In the genomic region with DNA sequence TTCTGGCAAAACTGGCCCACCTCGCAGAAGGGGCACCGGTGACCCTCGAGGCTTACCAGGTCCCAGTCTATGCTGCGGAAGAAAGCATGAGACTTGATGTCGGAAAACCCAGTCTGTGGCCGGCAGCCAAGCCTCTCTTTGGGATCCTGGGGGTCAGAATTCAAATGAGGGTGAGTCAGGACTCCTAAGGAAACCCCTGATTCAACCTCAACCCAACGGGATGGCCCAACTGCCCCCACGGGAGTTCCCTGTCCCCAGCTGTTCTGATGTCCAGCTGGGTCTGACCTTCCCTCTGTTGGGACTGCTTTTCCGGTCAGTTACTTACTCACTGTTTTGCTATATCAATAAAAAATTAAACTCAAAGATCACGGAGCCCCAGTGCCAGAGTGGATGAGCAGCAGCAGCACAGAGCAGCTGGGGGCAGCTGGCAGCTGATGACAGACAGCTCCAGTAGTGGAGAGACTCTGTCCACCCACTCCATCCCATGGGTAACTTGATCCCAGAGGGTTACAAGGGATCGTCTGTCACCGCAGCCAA, we compare ENCODE assay signal across 10 mouse cellular contexts. TPM values are rescaled to one million over a fixed set of nuclear protein-coding genes. Genes with fewer than 3 reads are reported as not detected.
DNase-seq lines count a peak whose midpoint lies in the region; ATAC-seq and TF ChIP-seq lines count a peak whose summit lies in the region.
"Had no signal": no experiment of that assay in that cellular context is flagged by ENCODE, and none has a peak within 500 bp of the region (broad histone marks: within the 10 kb centered on the region; RNA-seq: fewer than 3 reads in every experiment).

No protein-coding gene starts in this region.

- H3K36me3 ChIP-seq in limb, embryonic 10.5 days, result no peaks in the 10 kb centered on the region
- no peaks in the 10 kb centered on the region for H3K36me3 ChIP-seq in stomach, postnatal 0 days (ENCODE audit: control insufficient read depth, insufficient read depth, low read length)
- H3K36me3 ChIP-seq: liver, embryonic 12.5 days had no signal

- no peak for TF ChIP-seq EP300 in stomach, postnatal 0 days (optimal IDR thresholded peaks at IDR 0.05)

- H3K27me3 ChIP-seq in cerebellum, adult 2 months (ENCODE audit: control insufficient read depth, insufficient read depth, low read length), result no peaks in the 10 kb centered on the region
- no peaks in the 10 kb centered on the region for H3K27me3 ChIP-seq in limb, embryonic 10.5 days (ENCODE audit: low read depth, poor library complexity, severe bottlenecking)
- H3K27me3 ChIP-seq in stomach, postnatal 0 days (ENCODE audit: control insufficient read depth, insufficient read depth, low read length), result no peaks in the 10 kb centered on the region

- TF ChIP-seq POLR2A in cerebellum, adult 2 months (IDR thresholded peaks at IDR 0.05; ENCODE audit: borderline replicate concordance, insufficient read depth, low read length), result no peak

- H3K4me1 ChIP-seq in cerebellum, adult 2 months (ENCODE audit: control insufficient read depth, insufficient read depth, low read length), result peaks cover 74% of the 10 kb centered on the region
- H3K4me1 ChIP-seq in limb, embryonic 10.5 days, result peaks cover 36% of the 10 kb centered on the region
- H3K4me1 ChIP-seq in stomach, postnatal 0 days (replicated peaks; ENCODE audit: control insufficient read depth, insufficient read depth), result peaks cover 3% of the 10 kb centered on the region; the same call in 1 of the 2 replicates
- H3K4me1 ChIP-seq: liver, embryonic 12.5 days had no signal

- H3K27ac ChIP-seq in cerebellum, adult 2 months (ENCODE audit: insufficient read depth, low read length), result peak overlapping the region; percentile 99
- peak overlapping the region; percentile 27 for H3K27ac ChIP-seq in limb, embryonic 10.5 days
- 0 out of 2 replicates have a peak overlapping the region, but pooled peaks have one; percentile 30 for H3K27ac ChIP-seq in stomach, postnatal 0 days (replicated peaks)
- H3K27ac ChIP-seq: hindbrain, postnatal 0 days; liver, embryonic 12.5 days had no signal

- H3K4me3 ChIP-seq in cerebellum, adult 2 months (replicated peaks; ENCODE audit: insufficient read depth, low read depth, low read length), result no peak overlapping the region
- no peak overlapping the region for H3K4me3 ChIP-seq in limb, embryonic 10.5 days
- no peak overlapping the region for H3K4me3 ChIP-seq in stomach, postnatal 0 days (ENCODE audit: low read depth, low read length)
- H3K4me3 ChIP-seq: liver, embryonic 12.5 days had no signal

- H3K9ac ChIP-seq in stomach, postnatal 0 days (ENCODE audit: low read length), result no peak overlapping the region
- H3K9ac ChIP-seq: liver, embryonic 12.5 days had no signal

- no peak overlapping the region for H3K4me2 ChIP-seq in stomach, postnatal 0 days (replicated peaks; ENCODE audit: low read depth)
- H3K4me2 ChIP-seq: liver, embryonic 12.5 days had no signal

- DNase-seq in cerebellum, adult 2 months, result peak in 1 of 2 experiments; percentile 52
- no peak for DNase-seq in cerebellum, postnatal 36 days
- peak; percentile 63 for DNase-seq in testis, postnatal 10 days (ENCODE audit: low spot score)
- DNase-seq in testis, postnatal 14 days (ENCODE audit: low spot score), result no peak
- no peak for DNase-seq in limb, embryonic 10.5 days (ENCODE audit: low spot score)
- DNase-seq in stomach, postnatal 0 days (ENCODE audit: low spot score), result no peak
- no peak for DNase-seq in thymus, postnatal 4 days
- DNase-seq in adrenal gland, adult 8-10 months, result no peak

- peak; percentile 28; the same call in 1 of the 2 replicates for ATAC-seq in stomach, postnatal 0 days (ENCODE audit: low FRiP score, low TSS enrichment)
- ATAC-seq: hindbrain, postnatal 0 days; liver, embryonic 12.5 days had no signal

- no peaks in the 10 kb centered on the region for H3K9me3 ChIP-seq in limb, embryonic 10.5 days (replicated peaks)
- no peaks in the 10 kb centered on the region for H3K9me3 ChIP-seq in stomach, postnatal 0 days (ENCODE audit: control insufficient read depth, low read length)
- H3K9me3 ChIP-seq: liver, embryonic 12.5 days had no signal

- 39% methylated on average over 12 of the region's 12 CpGs for WGBS in cerebellum, adult 2 months
- 56% methylated on average over 12 of the region's 12 CpGs for WGBS in limb, embryonic 10.5 days
- 51% methylated on average over 12 of the region's 12 CpGs for WGBS in stomach, postnatal 0 days

- TF ChIP-seq CTCF in cerebellum, adult 2 months (IDR thresholded peaks at IDR 0.05; ENCODE audit: borderline replicate concordance, insufficient read depth, low read depth, low read length), result no peak
- TF ChIP-seq CTCF in stomach, postnatal 0 days (IDR thresholded peaks at IDR 0.05; ENCODE audit: low read depth), result no peak

RNA-seq across cellular contexts. Expression of gene Faap20, which starts 18.1 kb away (rescaled TPM):
- polyA plus RNA-seq in cerebellum, adult 2 months (2012; rRNA removed), result 94.5 and 109 TPM in 2 replicates
- polyA plus RNA-seq in limb, embryonic 10.5 days (2016; fragmentation: Nextera tagmentation; extraction: Ambion mirVana), result 104 and 107 TPM in 2 replicates
- 43.5 and 46.3 TPM in 2 replicates for polyA plus RNA-seq in stomach, postnatal 0 days (2015; fragmentation: Nextera tagmentation; extraction: Ambion mirVana)
- total RNA-seq in adrenal gland, adult 8-10 months (2022), result 10 to 100 TPM; 57.4 to 70.1 (median 60.8) TPM

RNA-seq across cellular contexts. Expression of gene Ski, which starts 45.3 kb away (rescaled TPM):
- polyA plus RNA-seq in cerebellum, adult 2 months (2012; rRNA removed), result 87.2 and 106 TPM in 2 replicates
- polyA plus RNA-seq in limb, embryonic 10.5 days (2016; fragmentation: Nextera tagmentation; extraction: Ambion mirVana), result 9.6 and 10.6 TPM in 2 replicates
- 9.7 and 10.8 TPM in 2 replicates for polyA plus RNA-seq in stomach, postnatal 0 days (2015; fragmentation: Nextera tagmentation; extraction: Ambion mirVana)
- 10 to 100 TPM; 64.1 to 85.4 (median 69.1) TPM for total RNA-seq in adrenal gland, adult 8-10 months (2022)

Comparison
In these comparisons a context has a peak if more than half of its experiments do, and no peak if none do; other contexts are left out.
1. H3K27ac ChIP-seq: peak in every context shown above with its lines; median percentile 99 in cerebellum, adult 2 months; 30 in stomach, postnatal 0 days; 27 in limb, embryonic 10.5 days.